In genomic region chr16:11563846-11564245, GRCm38 (mm10) we compare ENCODE assay signal across 22 mouse cellular contexts.
DNase-seq lines count a peak whose midpoint lies in the region; ATAC-seq lines count a peak whose summit lies in the region.
"Had no signal": no experiment of that assay in that cellular context is flagged by ENCODE, and none has a peak within 500 bp of the region (broad histone marks: within the 10 kb centered on the region; RNA-seq: fewer than 3 reads in every experiment).

No protein-coding gene starts in this region.

- H3K36me3 ChIP-seq in forebrain, embryonic 11.5 days (ENCODE audit: control insufficient read depth, insufficient read depth, low read length) = no peaks in the 10 kb centered on the region
- H3K36me3 ChIP-seq in forebrain, embryonic 10.5 days (replicated peaks) = no peaks in the 10 kb centered on the region
- H3K36me3 ChIP-seq: hindbrain, embryonic 10.5 days; limb, embryonic 13.5 days; liver, embryonic 12.5 days; neural tube, embryonic 15.5 days had no signal

- WGBS in forebrain, embryonic 11.5 days = 72% methylated on average over 4 of the region's 4 CpGs
- 79% methylated on average over 4 of the region's 4 CpGs for WGBS in forebrain, embryonic 10.5 days

- H3K4me2 ChIP-seq in forebrain, embryonic 11.5 days (ENCODE audit: low read depth, low read length, severe bottlenecking) = no peak overlapping the region
- H3K4me2 ChIP-seq: limb, embryonic 13.5 days; liver, embryonic 12.5 days; neural tube, embryonic 15.5 days had no signal

- no peaks in the 10 kb centered on the region for H3K9me3 ChIP-seq in forebrain, embryonic 11.5 days (ENCODE audit: control insufficient read depth, low read length)
- no peaks in the 10 kb centered on the region for H3K9me3 ChIP-seq in forebrain, embryonic 10.5 days
- H3K9me3 ChIP-seq: hindbrain, embryonic 10.5 days; limb, embryonic 13.5 days; liver, embryonic 12.5 days; neural tube, embryonic 15.5 days had no signal

- H3K9ac ChIP-seq in forebrain, embryonic 11.5 days (ENCODE audit: low read length) = no peak overlapping the region
- H3K9ac ChIP-seq: limb, embryonic 13.5 days; liver, embryonic 12.5 days; neural tube, embryonic 15.5 days had no signal

- H3K27me3 ChIP-seq in forebrain, embryonic 11.5 days (ENCODE audit: control insufficient read depth, insufficient read depth, low read length) = no peaks in the 10 kb centered on the region
- H3K27me3 ChIP-seq in forebrain, embryonic 10.5 days (ENCODE audit: poor library complexity, severe bottlenecking) = no peaks in the 10 kb centered on the region
- H3K27me3 ChIP-seq: limb, embryonic 13.5 days; liver, embryonic 12.5 days; neural tube, embryonic 15.5 days had no signal

- H3K27ac ChIP-seq in forebrain, embryonic 11.5 days (ENCODE audit: low read depth, low read length) = no peak overlapping the region
- no peak overlapping the region for H3K27ac ChIP-seq in forebrain, embryonic 10.5 days
- H3K27ac ChIP-seq: gastrocnemius, adult 2 months; hindbrain, embryonic 10.5 days; limb, embryonic 13.5 days; liver, embryonic 12.5 days; neural tube, embryonic 15.5 days; stomach, postnatal 0 days had no signal

- H3K4me1 ChIP-seq in forebrain, embryonic 11.5 days (replicated peaks; ENCODE audit: control insufficient read depth, insufficient read depth, low read length) = no peaks in the 10 kb centered on the region
- H3K4me1 ChIP-seq in forebrain, embryonic 10.5 days = no peaks in the 10 kb centered on the region
- H3K4me1 ChIP-seq: limb, embryonic 13.5 days had no signal

- H3K4me3 ChIP-seq in forebrain, embryonic 11.5 days (ENCODE audit: low read depth, low read length) = no peak overlapping the region
- H3K4me3 ChIP-seq in forebrain, embryonic 10.5 days = no peak overlapping the region
- H3K4me3 ChIP-seq: gastrocnemius, adult 2 months; hindbrain, embryonic 10.5 days; limb, embryonic 13.5 days; liver, embryonic 12.5 days; neural tube, embryonic 15.5 days had no signal

- DNase-seq in forebrain, embryonic 11.5 days (ENCODE audit: low spot score) = peak; percentile 38
- DNase-seq in forebrain, embryonic 10.5 days (ENCODE audit: extremely low spot score, low spot score) = no peak
- peak; percentile 23 to 47 for DNase-seq in kidney, postnatal 25 days
- no peak for DNase-seq in kidney, postnatal 4 days
- DNase-seq in NIH3T3 (ENCODE audit: low read depth) (peak; percentile 60), adipocyte (ENCODE audit: low spot score) (peak; percentile 79)
- no peak for DNase-seq in spleen, postnatal 14 days (ENCODE audit: low spot score in 2 of 2)
- DNase-seq: adrenal gland, adult 2 months; cerebellum, adult 2 months; gastrocnemius, adult 2 months; kidney, adult 11 months; layer of hippocampus, adult 9-11 months; lung, adult 18-20 months; lung, postnatal 10 days; thymus, adult 2 months; thymus, postnatal 4 days had no signal

- no peak for ATAC-seq in forebrain, embryonic 11.5 days (replicated peaks; ENCODE audit: low FRiP score)
- ATAC-seq: forebrain, embryonic 14.5 days; liver, embryonic 12.5 days had no signal

Comparison
In these comparisons a context has a peak if more than half of its experiments do, and no peak if none do; other contexts are left out.
1. DNase-seq: peak in forebrain, embryonic 11.5 days (single experiment), kidney, postnatal 25 days (2 of 2), NIH3T3 (single experiment) and adipocyte (single experiment); none in forebrain, embryonic 10.5 days (single experiment), kidney, postnatal 4 days (0 of 2) and spleen, postnatal 14 days (0 of 2).